Mouse (Mus musculus): ENCODE measurements around the gene Reps2.

DNA sequence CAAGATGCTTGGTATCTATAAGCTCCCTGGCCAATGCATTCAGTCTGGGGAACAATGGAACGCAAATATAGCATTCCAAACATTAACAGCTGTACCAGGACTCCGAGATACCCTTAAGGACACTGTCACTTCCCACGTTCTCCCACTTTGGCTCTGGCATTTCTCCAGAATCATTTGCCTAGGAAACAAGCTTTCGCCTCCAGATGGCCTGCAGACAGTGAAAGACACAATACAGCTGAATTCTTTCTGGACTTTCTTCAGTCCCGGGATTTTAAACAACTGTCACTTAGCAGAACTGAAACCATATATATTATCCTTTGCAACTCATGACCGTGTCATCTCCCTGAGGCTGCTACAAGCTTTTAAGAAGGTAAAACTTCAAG is 87.0 kb downstream of the Reps2 start:
- no peak for TF ChIP-seq POLR2A (IDR thresholded peaks at IDR 0.05; ENCODE audit: borderline replicate concordance, insufficient read depth, low read length)
- no peak for TF ChIP-seq CTCF (IDR thresholded peaks at IDR 0.05; ENCODE audit: borderline replicate concordance, insufficient read depth, low read depth, low read length)
